Mouse (Mus musculus) brain, embryonic 14.5 days (tissue): ENCODE measurements around the gene BC030867.

Experiments used
- CTCF ChIP-seq: fragments of 200-500 bp; IDR thresholded peaks from 2 replicates; pipeline ENCODE4 v1.5.1; 2012; ENCODE audit warnings: inconsistent platforms, mild to moderate bottlenecking, moderate library complexity, borderline replicate concordance; ENCODE audit not compliant: insufficient read depth, insufficient read length; ENCODE audit errors: extremely low read depth
- POLR2A ChIP-seq: fragments of 200-500 bp; IDR thresholded peaks from 2 replicates; pipeline ENCODE4 v1.6.1; 2012; ENCODE audit warnings: mild to moderate bottlenecking, inconsistent platforms, borderline replicate concordance; ENCODE audit not compliant: poor library complexity, insufficient read depth, insufficient read length, severe bottlenecking; ENCODE audit errors: extremely low read depth

- no peak for TF ChIP-seq CTCF
- no peak for TF ChIP-seq POLR2A
These were observed 47.3 kb upstream of the BC030867 start for GRCm38 (mm10) chr11:102201408-102201821.
